Mouse (Mus musculus): ENCODE measurements at regions not wholly inside any gene's neighbourhood (a gene's known extent, or its start where the extent isn't known, plus 50 kb on each side); places are given as distances from the start of the nearest gene placed in this dataset.

DNA sequence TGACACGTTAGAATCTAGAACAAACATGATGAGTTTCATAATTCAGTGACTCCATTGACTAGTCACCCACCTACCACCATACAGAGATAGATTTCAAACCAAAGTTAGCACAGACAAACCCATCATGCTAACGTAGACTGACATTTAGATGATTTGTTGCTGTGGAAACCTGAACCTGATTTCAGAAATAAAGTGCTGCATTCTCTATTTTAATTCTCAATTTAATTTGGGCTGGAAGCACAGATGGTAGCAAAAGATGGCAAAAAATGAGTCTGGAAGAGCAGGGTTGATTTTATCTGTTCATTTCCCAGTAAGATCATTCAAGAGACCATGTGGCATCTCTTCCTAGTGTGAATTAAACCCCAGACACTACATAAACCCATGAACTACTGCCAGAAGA, 151.6 kb downstream of the Casp12 start:
- TF ChIP-seq CTCF (IDR thresholded peaks at IDR 0.05; ENCODE audit: low read depth, low read length) (no peak), EP300 (IDR thresholded peaks at IDR 0.05; ENCODE audit: insufficient read depth, low read depth, low read length) (no peak), POLR2A (IDR thresholded peaks at IDR 0.05; ENCODE audit: insufficient read depth, low read length) (no peak)
